Mouse (Mus musculus) liver, embryonic 14.5 days (tissue): ENCODE measurements around the gene Rabepk.

ENCODE experiments used
- CTCF ChIP-seq: IDR thresholded peaks from 2 replicates; pipeline ENCODE4 v1.5.1; 2016; ENCODE audit warnings: antibody characterized with exemption, low read depth, control low read depth
- EP300 ChIP-seq: IDR thresholded peaks from 2 replicates; pipeline ENCODE4 v1.6.1; 2016; ENCODE audit warnings: antibody characterized with exemption, low read depth

- TF ChIP-seq EP300 (no peak), CTCF (no peak)
Observed at GRCm38 (mm10) chr2:34818492-34818891, 18.8 kb upstream of the Rabepk start.
